In the genomic region with DNA sequence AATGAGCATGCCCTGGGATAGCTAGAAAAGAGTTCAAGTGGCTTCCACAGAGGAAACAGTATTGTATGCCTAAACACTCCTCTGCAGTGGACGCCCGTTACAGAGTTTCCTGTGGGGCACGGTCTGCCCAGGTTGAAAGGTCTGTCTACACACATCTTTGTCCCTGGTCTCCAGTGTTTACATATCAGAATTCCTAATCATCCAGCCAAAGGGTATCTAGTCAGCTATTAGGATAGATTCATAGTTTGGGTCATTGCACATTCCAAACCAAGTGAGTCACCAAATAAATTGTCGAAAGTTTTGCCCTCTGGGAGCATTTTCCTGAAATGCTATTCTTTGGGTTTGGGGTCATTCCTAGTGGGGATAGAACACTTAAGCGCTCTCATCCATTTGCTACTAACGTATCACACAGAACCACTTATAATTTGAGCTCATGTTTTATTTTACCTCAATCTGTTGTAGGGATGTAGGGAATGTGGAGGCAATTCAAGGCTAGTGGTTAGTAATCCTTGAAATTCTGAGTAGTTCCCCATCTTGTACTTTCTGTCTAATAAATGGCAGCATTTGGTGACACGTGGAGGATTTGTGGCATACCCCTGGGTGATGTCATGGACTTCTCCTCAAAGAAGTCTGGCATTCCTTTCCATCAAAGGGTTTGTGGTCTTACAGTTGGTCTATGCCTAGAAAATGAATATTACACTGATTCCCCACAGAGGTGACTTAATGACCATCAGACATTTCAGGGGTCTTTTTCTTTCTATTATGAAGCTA, we compare ENCODE assay signal across 13 mouse cellular contexts. TPM values are rescaled to one million over a fixed set of nuclear protein-coding genes. Genes with fewer than 3 reads are reported as not detected.
DNase-seq lines count a peak whose midpoint lies in the region; ATAC-seq and TF ChIP-seq lines count a peak whose summit lies in the region.
"Had no signal": no experiment of that assay in that cellular context is flagged by ENCODE, and none has a peak within 500 bp of the region (broad histone marks: within the 10 kb centered on the region; RNA-seq: fewer than 3 reads in every experiment).

No protein-coding gene starts in this region.

- no peak for TF ChIP-seq POLR2A in bone marrow macrophage, adult 2 months (IDR thresholded peaks at IDR 0.05; ENCODE audit: borderline replicate concordance, low read depth, low read length)

- WGBS in heart, embryonic 14.5 days, result 71% methylated on average over 7 of the region's 7 CpGs
- whole genome bisulfite sequencing in limb, embryonic 15.5 days, result 67% methylated on average over 7 of the region's 7 CpGs

- no peak for DNase-seq in heart, adult 18-20 months
- peak; percentile 78 for DNase-seq in 3T3-L1 (ENCODE audit: low read depth, low spot score)
- DNase-seq in cerebellum, postnatal 10 days, result no peak
- no peak for DNase-seq in left cerebral cortex, postnatal 36 days (ENCODE audit: low spot score in 2 of 2)
- DNase-seq: cerebellum, adult 11-12 months; midbrain, embryonic 14.5 days; right cerebral cortex, postnatal 4 days; thymus, adult 2 months had no signal

- H3K9ac ChIP-seq in heart, embryonic 14.5 days (ENCODE audit: low read length), result no peak overlapping the region
- no peak overlapping the region for H3K9ac ChIP-seq in limb, embryonic 15.5 days
- H3K9ac ChIP-seq: embryonic facial prominence, embryonic 12.5 days; hindbrain, embryonic 13.5 days had no signal

- intact Hi-C loops in left cerebral cortex, postnatal 36 days (cut with DNase I), result no loop called here

- H3K36me3 ChIP-seq in heart, embryonic 14.5 days (ENCODE audit: control insufficient read depth, insufficient read depth, low read length), result 0 out of 2 replicates have a peak, but pooled peaks cover 3% of the 10 kb centered on the region
- H3K36me3 ChIP-seq in limb, embryonic 15.5 days, result no peaks in the 10 kb centered on the region
- H3K36me3 ChIP-seq: embryonic facial prominence, embryonic 12.5 days; hindbrain, embryonic 13.5 days had no signal

- peak overlapping the region; percentile 56 to 70; a peak in 3 of 4 replicates for H3K27ac ChIP-seq in heart, embryonic 14.5 days (replicated peaks in 1 of 2; ENCODE audit: control insufficient read depth in 1 of 2, insufficient read depth in 1 of 2, low read depth in 2 of 2, low read length in 2 of 2)
- peak overlapping the region; percentile 74 for H3K27ac ChIP-seq in bone marrow macrophage, adult 2 months (ENCODE audit: insufficient read depth, low read depth, low read length)
- H3K27ac ChIP-seq in limb, embryonic 15.5 days, result peak overlapping the region; percentile 43
- H3K27ac ChIP-seq: embryonic facial prominence, embryonic 12.5 days; hindbrain, embryonic 13.5 days had no signal

- ATAC-seq in heart, embryonic 14.5 days (ENCODE audit: insufficient number of reproducible peaks, insufficient read depth, low FRiP score, low read depth), result no peak
- no peak for ATAC-seq in limb, embryonic 15.5 days (ENCODE audit: insufficient number of reproducible peaks, low FRiP score, low TSS enrichment, low read depth)

- no peak for TF ChIP-seq CTCF in bone marrow macrophage, adult 2 months (IDR thresholded peaks at IDR 0.05; ENCODE audit: low read depth, low read length)

- no peaks in the 10 kb centered on the region for H3K9me3 ChIP-seq in heart, embryonic 14.5 days (ENCODE audit: control insufficient read depth, low read length)
- no peaks in the 10 kb centered on the region for H3K9me3 ChIP-seq in limb, embryonic 15.5 days
- H3K9me3 ChIP-seq: embryonic facial prominence, embryonic 12.5 days; hindbrain, embryonic 13.5 days had no signal

- no peak overlapping the region for H3K4me2 ChIP-seq in heart, embryonic 14.5 days (ENCODE audit: low read length)
- no peak overlapping the region for H3K4me2 ChIP-seq in limb, embryonic 15.5 days
- H3K4me2 ChIP-seq: embryonic facial prominence, embryonic 12.5 days; hindbrain, embryonic 13.5 days had no signal

- H3K27me3 ChIP-seq in heart, embryonic 14.5 days (ENCODE audit: control insufficient read depth, insufficient read depth, low read length), result no peaks in the 10 kb centered on the region
- H3K27me3 ChIP-seq in limb, embryonic 15.5 days, result no peaks in the 10 kb centered on the region
- H3K27me3 ChIP-seq: embryonic facial prominence, embryonic 12.5 days; hindbrain, embryonic 13.5 days had no signal

- H3K4me1 ChIP-seq in heart, embryonic 14.5 days (ENCODE audit: control insufficient read depth in 2 of 2, insufficient read depth in 2 of 2, low read length in 2 of 2), result peaks cover 20 to 51% of the 10 kb centered on the region in 2 experiments
- H3K4me1 ChIP-seq in bone marrow macrophage, adult 2 months (ENCODE audit: control insufficient read depth, insufficient read depth, low read length), result peaks cover 68% of the 10 kb centered on the region
- H3K4me1 ChIP-seq in limb, embryonic 15.5 days, result peaks cover 14% of the 10 kb centered on the region; the same call in 1 of the 2 replicates

- H3K4me3 ChIP-seq in heart, embryonic 14.5 days (ENCODE audit: control insufficient read depth in 1 of 2, insufficient read depth in 1 of 2, low read depth in 1 of 2, low read length in 2 of 2), result no peak overlapping the region
- H3K4me3 ChIP-seq in bone marrow macrophage, adult 2 months (ENCODE audit: insufficient read depth, low read length), result no peak overlapping the region
- H3K4me3 ChIP-seq in limb, embryonic 15.5 days, result no peak overlapping the region
- H3K4me3 ChIP-seq: embryonic facial prominence, embryonic 12.5 days; hindbrain, embryonic 13.5 days had no signal

RNA-seq across cellular contexts. Expression of gene Map3k20, which starts 33.8 kb away (rescaled TPM):
- 85.1 and 91.0 TPM in 2 replicates for polyA plus RNA-seq in heart, embryonic 14.5 days (2014; fragmentation: Nextera tagmentation; extraction: Ambion mirVana)
- 100 to 1,000 TPM; 270 to 291 TPM for total RNA-seq in heart, adult 18-20 months (2021)
- 16.9 and 20.3 TPM in 2 replicates for polyA plus RNA-seq in bone marrow macrophage, adult 2 months (2012; ENCODE audit: insufficient read depth, insufficient read length, missing spikeins)
- polyA plus RNA-seq in limb, embryonic 15.5 days (2015; fragmentation: Nextera tagmentation; extraction: Ambion mirVana), result 21.4 and 21.8 TPM in 2 replicates
- total RNA-seq in left cerebral cortex, postnatal 36 days (2021), result 10 to 100 TPM; 11.7 to 11.8 TPM
